Mouse (Mus musculus): ENCODE measurements around the gene Ccer2. TPM values are rescaled to one million over a fixed set of nuclear protein-coding genes. Genes with fewer than 3 reads are reported as not detected.
A peak's percentile ranks its signal among the peaks of the same experiment; 100 is the strongest.

Ccer2 gene
- polyA plus RNA-seq, 1 experiment from 2014 or later, result 1.9 TPM

- Histone ChIP-seq H3K27ac (ENCODE audit: low read depth, low read length) (no peak overlapping the region), H3K27me3 (ENCODE audit: control insufficient read depth, insufficient read depth, low read length) (no peaks in the 10 kb centered on the region), H3K36me3 (ENCODE audit: control insufficient read depth, insufficient read depth, low read length) (peaks cover 5% of the 10 kb centered on the region; the same call in 1 of the 2 replicates), H3K4me3 (ENCODE audit: low read depth, low read length) (no peak overlapping the region), H3K9me3 (ENCODE audit: control insufficient read depth, low read length) (no peaks in the 10 kb centered on the region), H3K4me1 (ENCODE audit: control insufficient read depth, insufficient read depth, low read length) (peaks cover 8% of the 10 kb centered on the region), H3K9ac (ENCODE audit: low read length) (no peak overlapping the region), H3K4me2 (ENCODE audit: low read depth) (no peak overlapping the region)
- ATAC-seq (ENCODE audit: insufficient read depth, low FRiP score, low TSS enrichment) (no peak), DNase-seq (ENCODE audit: low spot score) (no peak)
- 95% methylated on average over 21 of the region's 21 CpGs for WGBS
Observed at GRCm38 (mm10) chr7:28739829-28740228, 16.1 kb upstream of the Ccer2 start.

GRCm38 (mm10) chr7:28740949-28741348, 15.0 kb upstream of the Ccer2 start:
- Histone ChIP-seq H3K9ac (ENCODE audit: low read length) (peak overlapping the region; percentile 78), H3K9me3 (ENCODE audit: control insufficient read depth, low read length) (no peaks in the 10 kb centered on the region), H3K4me1 (ENCODE audit: control insufficient read depth, insufficient read depth, low read length) (peaks cover 8% of the 10 kb centered on the region), H3K27ac (ENCODE audit: low read depth, low read length) (no peak overlapping the region), H3K4me2 (ENCODE audit: low read depth) (peak overlapping the region; percentile 96), H3K36me3 (ENCODE audit: control insufficient read depth, insufficient read depth, low read length) (peaks cover 5% of the 10 kb centered on the region; the same call in 1 of the 2 replicates), H3K4me3 (ENCODE audit: low read depth, low read length) (peak overlapping the region; percentile 68), H3K27me3 (ENCODE audit: control insufficient read depth, insufficient read depth, low read length) (no peaks in the 10 kb centered on the region)
- 46% methylated on average over 9 of the region's 9 CpGs for WGBS
- ATAC-seq (ENCODE audit: insufficient read depth, low FRiP score, low TSS enrichment) (no peak), DNase-seq (ENCODE audit: low spot score) (no peak)

GRCm38 (mm10) chr7:28741368-28741708, 14.6 kb upstream of the Ccer2 start:
- H3K9me3 ChIP-seq (ENCODE audit: control insufficient read depth, low read length), result no peaks in the 10 kb centered on the region
- H3K27me3 ChIP-seq (ENCODE audit: control insufficient read depth, insufficient read depth, low read length), result no peaks in the 10 kb centered on the region
- H3K27ac ChIP-seq (ENCODE audit: low read depth, low read length), result no peak overlapping the region
- peak overlapping the region; percentile 68 for H3K4me3 ChIP-seq (ENCODE audit: low read depth, low read length)
- peak overlapping the region; percentile 96 for H3K4me2 ChIP-seq (ENCODE audit: low read depth)
- ATAC-seq (ENCODE audit: insufficient read depth, low FRiP score, low TSS enrichment) (peak; percentile 18; the same call in 1 of the 2 replicates), DNase-seq (ENCODE audit: low spot score) (no peak)
- peaks cover 5% of the 10 kb centered on the region; the same call in 1 of the 2 replicates for H3K36me3 ChIP-seq (ENCODE audit: control insufficient read depth, insufficient read depth, low read length)
- WGBS, result 1% methylated on average over 13 of the region's 13 CpGs
- peak overlapping the region; percentile 78 for H3K9ac ChIP-seq (ENCODE audit: low read length)
- peaks cover 8% of the 10 kb centered on the region for H3K4me1 ChIP-seq (ENCODE audit: control insufficient read depth, insufficient read depth, low read length)

GRCm38 (mm10) chr7:28741709-28742438, 14.1 kb upstream of the Ccer2 start, which contains the start of the genes Mrps12 and Sars2:
TSS of gene Mrps12 (minus strand) at chr7:28741820.
TSS of gene Sars2 (plus strand) at chr7:28741992.
- H3K36me3 ChIP-seq (ENCODE audit: control insufficient read depth, insufficient read depth, low read length), result peaks cover 5% of the 10 kb centered on the region; the same call in 1 of the 2 replicates
- under 1% methylated on average over 39 of the region's 39 CpGs for WGBS

GRCm38 (mm10) chr7:28749935-28750334, 6.0 kb upstream of the Ccer2 start:
- Histone ChIP-seq H3K4me2 (ENCODE audit: low read depth) (no peak overlapping the region), H3K36me3 (ENCODE audit: control insufficient read depth, insufficient read depth, low read length) (peaks cover 7% of the 10 kb centered on the region), H3K4me1 (ENCODE audit: control insufficient read depth, insufficient read depth, low read length) (no peaks in the 10 kb centered on the region), H3K9ac (ENCODE audit: low read length) (no peak overlapping the region), H3K27me3 (ENCODE audit: control insufficient read depth, insufficient read depth, low read length) (no peaks in the 10 kb centered on the region), H3K27ac (ENCODE audit: low read depth, low read length) (no peak overlapping the region), H3K4me3 (ENCODE audit: low read depth, low read length) (no peak overlapping the region), H3K9me3 (ENCODE audit: control insufficient read depth, low read length) (no peaks in the 10 kb centered on the region)
- ATAC-seq (ENCODE audit: insufficient read depth, low FRiP score, low TSS enrichment) (no peak), DNase-seq (ENCODE audit: low spot score) (no peak)
- 93% methylated on average over 7 of the region's 7 CpGs for WGBS

More at GRCm38 (mm10) chr7:28741709-28742438, 14.1 kb upstream of the Ccer2 start, which contains the start of the genes Mrps12 and Sars2:
- Histone ChIP-seq H3K9ac (ENCODE audit: low read length) (peak within 1 kb of the TSS; percentile 81), H3K4me2 (ENCODE audit: low read depth) (peak within 1 kb of the TSS; percentile 96), H3K4me1 (ENCODE audit: control insufficient read depth, insufficient read depth, low read length) (peaks cover 8% of the 10 kb centered on the region), H3K27me3 (ENCODE audit: control insufficient read depth, insufficient read depth, low read length) (no peaks in the 10 kb centered on the region), H3K27ac (ENCODE audit: low read depth, low read length) (0 out of 2 replicates have a peak within 1 kb of the TSS, but pooled peaks have one; percentile 56), H3K9me3 (ENCODE audit: control insufficient read depth, low read length) (no peaks in the 10 kb centered on the region), H3K4me3 (ENCODE audit: low read depth, low read length) (peak within 1 kb of the TSS; percentile 68)
- DNase-seq (ENCODE audit: low spot score) (peak; percentile 96), ATAC-seq (ENCODE audit: insufficient read depth, low FRiP score, low TSS enrichment) (peak; percentile 99)

- no peak for DNase-seq (ENCODE audit: low spot score)
- Histone ChIP-seq H3K36me3 (ENCODE audit: control insufficient read depth, insufficient read depth, low read length) (peaks cover 4% of the 10 kb centered on the region; the same call in 1 of the 2 replicates), H3K4me2 (ENCODE audit: low read depth) (no peak overlapping the region), H3K9me3 (ENCODE audit: control insufficient read depth, low read length) (no peaks in the 10 kb centered on the region), H3K27me3 (ENCODE audit: control insufficient read depth, insufficient read depth, low read length) (no peaks in the 10 kb centered on the region), H3K27ac (ENCODE audit: low read depth, low read length) (no peak overlapping the region), H3K9ac (ENCODE audit: low read length) (no peak overlapping the region), H3K4me1 (ENCODE audit: control insufficient read depth, insufficient read depth, low read length) (peaks cover 6% of the 10 kb centered on the region; the same call in 1 of the 2 replicates), H3K4me3 (ENCODE audit: low read depth, low read length) (no peak overlapping the region)
- no peak for ATAC-seq (ENCODE audit: insufficient read depth, low FRiP score, low TSS enrichment)
- WGBS, result 89% methylated on average over 13 of the region's 13 CpGs
Observed at GRCm38 (mm10) chr7:28758623-28759022, 2.6 kb downstream of the Ccer2 start.

GRCm38 (mm10) chr7:28761907-28762306, 5.9 kb downstream of the Ccer2 start:
- no peak for DNase-seq (ENCODE audit: low spot score)
- no peaks in the 10 kb centered on the region for H3K27me3 ChIP-seq (ENCODE audit: control insufficient read depth, insufficient read depth, low read length)
- peaks cover 3% of the 10 kb centered on the region; the same call in 1 of the 2 replicates for H3K4me1 ChIP-seq (ENCODE audit: control insufficient read depth, insufficient read depth, low read length)
- H3K9ac ChIP-seq (ENCODE audit: low read length), result no peak overlapping the region
- ATAC-seq (ENCODE audit: insufficient read depth, low FRiP score, low TSS enrichment), result no peak
- H3K4me3 ChIP-seq (ENCODE audit: low read depth, low read length), result no peak overlapping the region
- H3K27ac ChIP-seq (ENCODE audit: low read depth, low read length), result no peak overlapping the region
- H3K36me3 ChIP-seq (ENCODE audit: control insufficient read depth, insufficient read depth, low read length), result peaks cover 3% of the 10 kb centered on the region; the same call in 1 of the 2 replicates
- WGBS, result 93% methylated on average over 9 of the region's 9 CpGs
- no peak overlapping the region for H3K4me2 ChIP-seq (ENCODE audit: low read depth)
- no peaks in the 10 kb centered on the region for H3K9me3 ChIP-seq (ENCODE audit: control insufficient read depth, low read length)

- Histone ChIP-seq H3K9me3 (ENCODE audit: control insufficient read depth, low read length) (no peaks in the 10 kb centered on the region), H3K36me3 (ENCODE audit: control insufficient read depth, insufficient read depth, low read length) (peaks cover 3% of the 10 kb centered on the region; the same call in 1 of the 2 replicates), H3K27ac (ENCODE audit: low read depth, low read length) (no peak overlapping the region), H3K27me3 (ENCODE audit: control insufficient read depth, insufficient read depth, low read length) (no peaks in the 10 kb centered on the region), H3K4me1 (ENCODE audit: control insufficient read depth, insufficient read depth, low read length) (peaks cover 5% of the 10 kb centered on the region; the same call in 1 of the 2 replicates), H3K4me2 (ENCODE audit: low read depth) (peak overlapping the region; percentile 65), H3K4me3 (ENCODE audit: low read depth, low read length) (no peak overlapping the region), H3K9ac (ENCODE audit: low read length) (no peak overlapping the region)
- no peak for DNase-seq (ENCODE audit: low spot score)
- 88% methylated on average over 6 of the region's 6 CpGs for WGBS
- no peak for ATAC-seq (ENCODE audit: insufficient read depth, low FRiP score, low TSS enrichment)
Observed at GRCm38 (mm10) chr7:28765211-28765610, 9.2 kb downstream of the Ccer2 start.
